Mouse (Mus musculus) myocyte (in vitro differentiated cells): ENCODE measurements around the gene Xrcc1.

Source experiments
- E2F4 ChIP-seq: IDR thresholded peaks from one replicate; pipeline ENCODE4 v1.6.1; 2011; ENCODE audit warnings: mild to moderate bottlenecking, control low read depth, moderate library complexity; ENCODE audit not compliant: insufficient read depth
- MAX ChIP-seq: IDR thresholded peaks from one replicate; pipeline ENCODE4 v1.6.1; 2011; ENCODE audit warnings: low read depth, mild to moderate bottlenecking, control low read depth
- POLR2A ChIP-seq: IDR thresholded peaks from one replicate; pipeline ENCODE4 v1.6.1; 2011; ENCODE audit warnings: low read depth, mild to moderate bottlenecking, control low read depth, moderate library complexity; ENCODE audit not compliant: insufficient read length

- TF ChIP-seq MAX, result no peak
- TF ChIP-seq POLR2A, result no peak
- TF ChIP-seq E2F4, result no peak
Measured at GRCm38 (mm10) chr7:24534301-24534700, 11.8 kb upstream of the Xrcc1 start.
